Comparison of ENCODE assay signal across 9 mouse cellular contexts in genomic region chr1:13771014-13771463, GRCm38 (mm10).
A peak's percentile ranks its signal among the peaks of the same experiment; 100 is the strongest.
DNase-seq lines count a peak whose midpoint lies in the region; ATAC-seq and TF ChIP-seq lines count a peak whose summit lies in the region.
"Had no signal": no experiment of that assay in that cellular context is flagged by ENCODE, and none has a peak within 500 bp of the region (broad histone marks: within the 10 kb centered on the region; RNA-seq: fewer than 3 reads in every experiment).

No protein-coding gene starts in this region.

- no peaks in the 10 kb centered on the region for H3K36me3 ChIP-seq in heart, embryonic 13.5 days
- no peaks in the 10 kb centered on the region for H3K36me3 ChIP-seq in lung, embryonic 15.5 days
- H3K36me3 ChIP-seq in limb, embryonic 13.5 days, result no peaks in the 10 kb centered on the region
- no peaks in the 10 kb centered on the region for H3K36me3 ChIP-seq in midbrain, postnatal 0 days (ENCODE audit: insufficient read depth, low read length)

- TF ChIP-seq CTCF in lung, adult 2 months (IDR thresholded peaks at IDR 0.05; ENCODE audit: insufficient read depth, low read length), result no peak
- no peak for TF ChIP-seq CTCF in midbrain, postnatal 0 days (IDR thresholded peaks at IDR 0.05)

- H3K9ac ChIP-seq in heart, embryonic 13.5 days, result peak overlapping the region; percentile 2; the same call in 1 of the 2 replicates
- H3K9ac ChIP-seq in lung, embryonic 15.5 days, result no peak overlapping the region
- H3K9ac ChIP-seq in limb, embryonic 13.5 days, result no peak overlapping the region
- H3K9ac ChIP-seq in midbrain, postnatal 0 days (replicated peaks; ENCODE audit: low read length, poor library complexity, severe bottlenecking), result no peak overlapping the region
- H3K9ac ChIP-seq: liver, embryonic 14.5 days had no signal

- WGBS in heart, embryonic 13.5 days, result 20% methylated on average over 10 of the region's 10 CpGs
- WGBS in lung, embryonic 15.5 days, result 9% methylated on average over 10 of the region's 10 CpGs
- 9% methylated on average over 10 of the region's 10 CpGs for WGBS in lung, adult 2 months
- 17% methylated on average over 10 of the region's 10 CpGs for WGBS in limb, embryonic 13.5 days
- WGBS in midbrain, postnatal 0 days, result 78% methylated on average over 10 of the region's 10 CpGs

- H3K9me3 ChIP-seq in heart, embryonic 13.5 days, result no peaks in the 10 kb centered on the region
- no peaks in the 10 kb centered on the region for H3K9me3 ChIP-seq in lung, embryonic 15.5 days
- H3K9me3 ChIP-seq in limb, embryonic 13.5 days, result no peaks in the 10 kb centered on the region
- no peaks in the 10 kb centered on the region for H3K9me3 ChIP-seq in midbrain, postnatal 0 days (ENCODE audit: low read length)

- H3K4me3 ChIP-seq in heart, embryonic 13.5 days, result peak overlapping the region; percentile 14; the same call in 1 of the 2 replicates
- no peak overlapping the region for H3K4me3 ChIP-seq in lung, embryonic 15.5 days
- H3K4me3 ChIP-seq in lung, adult 2 months (replicated peaks; ENCODE audit: extremely low read depth, low read depth, low read length), result no peak overlapping the region
- H3K4me3 ChIP-seq in limb, embryonic 13.5 days, result no peak overlapping the region
- H3K4me3 ChIP-seq in midbrain, postnatal 0 days (ENCODE audit: low read depth, low read length), result no peak overlapping the region

- intact Hi-C loops in heart, postnatal 36 days (cut with DNase I), result no loop called here
- intact Hi-C loops in left cerebral cortex, postnatal 4 days (cut with DNase I), result no loop called here
- intact Hi-C loops in gastrocnemius, postnatal 36 days (cut with DNase I), result loop anchor here (2.0 kb wide), 1 partner anchor 14 kb away; no protein-coding TSS in a partner anchor

- peak overlapping the region; percentile 57 for H3K27ac ChIP-seq in heart, embryonic 13.5 days (replicated peaks)
- H3K27ac ChIP-seq in lung, embryonic 15.5 days, result no peak overlapping the region
- H3K27ac ChIP-seq in limb, embryonic 13.5 days, result peak overlapping the region; percentile 52; the same call in 1 of the 2 replicates
- H3K27ac ChIP-seq in midbrain, postnatal 0 days (ENCODE audit: low read depth, low read length), result no peak overlapping the region
- H3K27ac ChIP-seq: liver, embryonic 14.5 days had no signal

- no peaks in the 10 kb centered on the region for H3K27me3 ChIP-seq in heart, embryonic 13.5 days (replicated peaks)
- no peaks in the 10 kb centered on the region for H3K27me3 ChIP-seq in lung, embryonic 15.5 days
- peaks cover 15% of the 10 kb centered on the region; the same call in 1 of the 2 replicates for H3K27me3 ChIP-seq in limb, embryonic 13.5 days
- H3K27me3 ChIP-seq in midbrain, postnatal 0 days (ENCODE audit: insufficient read depth, low read length), result no peaks in the 10 kb centered on the region

- DNase-seq in heart, postnatal 36 days, result no peak
- no peak for DNase-seq in lung, adult 2 months
- DNase-seq in left cerebral cortex, postnatal 4 days, result no peak
- no peak for DNase-seq in midbrain, postnatal 0 days (ENCODE audit: low spot score)
- no peak for DNase-seq in gastrocnemius, postnatal 36 days

- H3K4me2 ChIP-seq in heart, embryonic 13.5 days, result peak overlapping the region; percentile 57
- H3K4me2 ChIP-seq in lung, embryonic 15.5 days, result peak overlapping the region; percentile 12; the same call in 1 of the 2 replicates
- H3K4me2 ChIP-seq in limb, embryonic 13.5 days (replicated peaks), result peak overlapping the region; percentile 39
- H3K4me2 ChIP-seq in midbrain, postnatal 0 days (ENCODE audit: low read depth, low read length, poor library complexity, severe bottlenecking), result no peak overlapping the region

- TF ChIP-seq POLR2A in lung, adult 2 months (IDR thresholded peaks at IDR 0.05; ENCODE audit: borderline replicate concordance, extremely low read depth, low read depth, low read length), result no peak

- H3K4me1 ChIP-seq in heart, embryonic 13.5 days, result peaks cover 19% of the 10 kb centered on the region
- peaks cover 19% of the 10 kb centered on the region for H3K4me1 ChIP-seq in lung, embryonic 15.5 days
- peaks cover 3% of the 10 kb centered on the region; the same call in 1 of the 2 replicates for H3K4me1 ChIP-seq in lung, adult 2 months (ENCODE audit: control insufficient read depth, insufficient read depth, low read length)
- peaks cover 16% of the 10 kb centered on the region for H3K4me1 ChIP-seq in limb, embryonic 13.5 days
- no peaks in the 10 kb centered on the region for H3K4me1 ChIP-seq in midbrain, postnatal 0 days (ENCODE audit: insufficient read depth, low read length)

- no peak; the same call in 1 of the 2 replicates for ATAC-seq in heart, embryonic 13.5 days (ENCODE audit: extremely low read depth, insufficient number of reproducible peaks, low FRiP score, low TSS enrichment)
- peak; percentile 73; the same call in 1 of the 2 replicates for ATAC-seq in lung, embryonic 15.5 days (ENCODE audit: borderline replicate concordance, extremely low read depth, low FRiP score, low TSS enrichment)
- ATAC-seq in limb, embryonic 13.5 days (ENCODE audit: low FRiP score, low read depth), result peak; percentile 91
- ATAC-seq in midbrain, postnatal 0 days (ENCODE audit: low FRiP score), result no peak

Comparison
In these comparisons a context has a peak if more than half of its experiments do, and no peak if none do; other contexts are left out.
1. ATAC-seq: peak in lung, embryonic 15.5 days (single experiment) and limb, embryonic 13.5 days (single experiment); none in heart, embryonic 13.5 days (single experiment) and midbrain, postnatal 0 days (single experiment).
2. H3K27ac ChIP-seq: peak in heart, embryonic 13.5 days (single experiment) and limb, embryonic 13.5 days (single experiment); none in lung, embryonic 15.5 days (single experiment) and midbrain, postnatal 0 days (single experiment).